Mouse (Mus musculus): Measurements from ENCODE around the gene Snx6. TPM values are rescaled to one million over a fixed set of nuclear protein-coding genes. Genes with fewer than 3 reads are reported as not detected.

The Snx6 gene
- polyA plus RNA-seq, 1 experiment, result 8.5 TPM

- Histone ChIP-seq H3K27ac (ENCODE audit: control insufficient read depth, insufficient read depth, low read depth, low read length) (no peak overlapping the region), H3K4me3 (ENCODE audit: control insufficient read depth, low read depth, low read length) (no peak overlapping the region), H3K27me3 (ENCODE audit: control insufficient read depth, insufficient read depth, low read length) (no peaks in the 10 kb centered on the region), H3K4me1 (ENCODE audit: control insufficient read depth, insufficient read depth, low read length) (no peaks in the 10 kb centered on the region), H3K36me3 (ENCODE audit: control insufficient read depth, insufficient read depth, low read length) (no peaks in the 10 kb centered on the region)
- TF ChIP-seq CTCF (IDR thresholded peaks at IDR 0.05; ENCODE audit: control insufficient read depth, insufficient read depth, insufficient replicate concordance, low read depth, low read length), result no peak
- no peak for TF ChIP-seq POLR2A (IDR thresholded peaks at IDR 0.05; ENCODE audit: control insufficient read depth, low read depth, low read length)
Observed at GRCm38 (mm10) chr12:54822836-54823426, 27.4 kb upstream of the Snx6 start.

GRCm38 (mm10) chr12:54820684-54821161, 25.2 kb upstream of the Snx6 start:
- H3K36me3 ChIP-seq (ENCODE audit: control insufficient read depth, insufficient read depth, low read length), result no peaks in the 10 kb centered on the region
- H3K27me3 ChIP-seq (ENCODE audit: control insufficient read depth, insufficient read depth, low read length), result no peaks in the 10 kb centered on the region
- no peaks in the 10 kb centered on the region for H3K4me1 ChIP-seq (ENCODE audit: control insufficient read depth, insufficient read depth, low read length)
- H3K27ac ChIP-seq (ENCODE audit: control insufficient read depth, insufficient read depth, low read depth, low read length), result no peak overlapping the region
- no peak overlapping the region for H3K4me3 ChIP-seq (ENCODE audit: control insufficient read depth, low read depth, low read length)
- no peak for TF ChIP-seq CTCF (IDR thresholded peaks at IDR 0.05; ENCODE audit: control insufficient read depth, insufficient read depth, insufficient replicate concordance, low read depth, low read length)
- TF ChIP-seq POLR2A (IDR thresholded peaks at IDR 0.05; ENCODE audit: control insufficient read depth, low read depth, low read length), result no peak

- no peak for TF ChIP-seq POLR2A (IDR thresholded peaks at IDR 0.05; ENCODE audit: control insufficient read depth, low read depth, low read length)
- no peak for TF ChIP-seq CTCF (IDR thresholded peaks at IDR 0.05; ENCODE audit: control insufficient read depth, insufficient read depth, insufficient replicate concordance, low read depth, low read length)
- no peaks in the 10 kb centered on the region for H3K36me3 ChIP-seq (ENCODE audit: control insufficient read depth, insufficient read depth, low read length)
- H3K4me1 ChIP-seq (ENCODE audit: control insufficient read depth, insufficient read depth, low read length), result no peaks in the 10 kb centered on the region
- no peaks in the 10 kb centered on the region for H3K27me3 ChIP-seq (ENCODE audit: control insufficient read depth, insufficient read depth, low read length)
- H3K4me3 ChIP-seq (ENCODE audit: control insufficient read depth, low read depth, low read length), result no peak overlapping the region
- no peak overlapping the region for H3K27ac ChIP-seq (ENCODE audit: control insufficient read depth, insufficient read depth, low read depth, low read length)
Observed at GRCm38 (mm10) chr12:54819181-54819935, 23.9 kb upstream of the Snx6 start.

GRCm38 (mm10) chr12:54810142-54810541, 14.6 kb upstream of the Snx6 start:
- TF ChIP-seq CTCF (IDR thresholded peaks at IDR 0.05; ENCODE audit: control insufficient read depth, insufficient read depth, insufficient replicate concordance, low read depth, low read length), result no peak
- no peak for TF ChIP-seq POLR2A (IDR thresholded peaks at IDR 0.05; ENCODE audit: control insufficient read depth, low read depth, low read length)
- Histone ChIP-seq H3K27me3 (ENCODE audit: control insufficient read depth, insufficient read depth, low read length) (no peaks in the 10 kb centered on the region), H3K27ac (ENCODE audit: control insufficient read depth, insufficient read depth, low read depth, low read length) (no peak overlapping the region)

GRCm38 (mm10) chr12:54807481-54807880, 12.0 kb upstream of the Snx6 start:
- TF ChIP-seq CTCF (IDR thresholded peaks at IDR 0.05; ENCODE audit: control insufficient read depth, insufficient read depth, insufficient replicate concordance, low read depth, low read length) (no peak), POLR2A (IDR thresholded peaks at IDR 0.05; ENCODE audit: control insufficient read depth, low read depth, low read length) (no peak)
- no peak overlapping the region for H3K4me3 ChIP-seq (ENCODE audit: control insufficient read depth, low read depth, low read length)
- no peaks in the 10 kb centered on the region for H3K27me3 ChIP-seq (ENCODE audit: control insufficient read depth, insufficient read depth, low read length)

More at GRCm38 (mm10) chr12:54810142-54810541, 14.6 kb upstream of the Snx6 start:
- Histone ChIP-seq H3K4me1 (ENCODE audit: control insufficient read depth, insufficient read depth, low read length) (no peaks in the 10 kb centered on the region), H3K36me3 (ENCODE audit: control insufficient read depth, insufficient read depth, low read length) (no peaks in the 10 kb centered on the region), H3K4me3 (ENCODE audit: control insufficient read depth, low read depth, low read length) (no peak overlapping the region)

GRCm38 (mm10) chr12:54806131-54806530, 10.6 kb upstream of the Snx6 start:
- no peaks in the 10 kb centered on the region for H3K36me3 ChIP-seq (ENCODE audit: control insufficient read depth, insufficient read depth, low read length)
- no peaks in the 10 kb centered on the region for H3K27me3 ChIP-seq (ENCODE audit: control insufficient read depth, insufficient read depth, low read length)
- H3K4me1 ChIP-seq (ENCODE audit: control insufficient read depth, insufficient read depth, low read length), result no peaks in the 10 kb centered on the region
- TF ChIP-seq POLR2A (IDR thresholded peaks at IDR 0.05; ENCODE audit: control insufficient read depth, low read depth, low read length) (no peak), CTCF (IDR thresholded peaks at IDR 0.05; ENCODE audit: control insufficient read depth, insufficient read depth, insufficient replicate concordance, low read depth, low read length) (no peak)
- no peak overlapping the region for H3K27ac ChIP-seq (ENCODE audit: control insufficient read depth, insufficient read depth, low read depth, low read length)
- no peak overlapping the region for H3K4me3 ChIP-seq (ENCODE audit: control insufficient read depth, low read depth, low read length)

More at GRCm38 (mm10) chr12:54807481-54807880, 12.0 kb upstream of the Snx6 start:
- H3K36me3 ChIP-seq (ENCODE audit: control insufficient read depth, insufficient read depth, low read length), result no peaks in the 10 kb centered on the region
- H3K27ac ChIP-seq (ENCODE audit: control insufficient read depth, insufficient read depth, low read depth, low read length), result no peak overlapping the region
- no peaks in the 10 kb centered on the region for H3K4me1 ChIP-seq (ENCODE audit: control insufficient read depth, insufficient read depth, low read length)

- Histone ChIP-seq H3K4me1 (ENCODE audit: control insufficient read depth, insufficient read depth, low read length) (no peaks in the 10 kb centered on the region), H3K27me3 (ENCODE audit: control insufficient read depth, insufficient read depth, low read length) (no peaks in the 10 kb centered on the region), H3K4me3 (ENCODE audit: control insufficient read depth, low read depth, low read length) (no peak overlapping the region), H3K36me3 (ENCODE audit: control insufficient read depth, insufficient read depth, low read length) (no peaks in the 10 kb centered on the region), H3K27ac (ENCODE audit: control insufficient read depth, insufficient read depth, low read depth, low read length) (no peak overlapping the region)
- TF ChIP-seq CTCF (IDR thresholded peaks at IDR 0.05; ENCODE audit: control insufficient read depth, insufficient read depth, insufficient replicate concordance, low read depth, low read length) (no peak), POLR2A (IDR thresholded peaks at IDR 0.05; ENCODE audit: control insufficient read depth, low read depth, low read length) (no peak)
Observed at GRCm38 (mm10) chr12:54805254-54806002, 9.9 kb upstream of the Snx6 start.
